Mouse (Mus musculus) forebrain, embryonic 11.5 days (tissue): ENCODE measurements around the gene Elf2. TPM values are rescaled to one million over a fixed set of nuclear protein-coding genes. Genes with fewer than 3 reads are reported as not detected.

Experiments used
- ATAC-seq: fragments of 200-750 bp; cut with Nextera tagmentation; replicated peaks from 2 replicates; pipeline ENCODE4 v1.8.0; 2017; ENCODE audit warnings: moderate TSS enrichment; ENCODE audit not compliant: low FRiP score
- DNase-seq: peaks from one replicate; pipeline ENCODE4 v3.0.0-alpha.2; 2017; ENCODE audit warnings: low spot score
- H3K27ac ChIP-seq: fragments of 300-500 bp; sonication (generic); 2 replicates; pipeline ENCODE4 v1.5.1; 2014; ENCODE audit warnings: low read depth, low read length
- H3K27me3 ChIP-seq: fragments of 300-500 bp; sonication (generic); 2 replicates; pipeline ENCODE4 v1.6.1; 2014; ENCODE audit warnings: mild to moderate bottlenecking, low read length, mixed read lengths; ENCODE audit not compliant: control insufficient read depth, insufficient read depth
- H3K36me3 ChIP-seq: fragments of 300-500 bp; sonication (generic); 2 replicates; pipeline ENCODE4 v1.6.1; 2014; ENCODE audit warnings: mild to moderate bottlenecking, low read length, moderate library complexity, mixed read lengths; ENCODE audit not compliant: control insufficient read depth, insufficient read depth
- H3K4me1 ChIP-seq: fragments of 300-500 bp; sonication (generic); replicated peaks from 2 replicates; pipeline ENCODE4 v1.6.1; 2014; ENCODE audit warnings: low read length, mixed read lengths; ENCODE audit not compliant: control insufficient read depth, insufficient read depth
- H3K4me2 ChIP-seq: fragments of 300-500 bp; sonication (generic); 2 replicates; pipeline ENCODE4 v1.6.1; 2014; ENCODE audit warnings: low read depth, mild to moderate bottlenecking, low read length, moderate library complexity, mixed read lengths; ENCODE audit not compliant: severe bottlenecking
- H3K4me3 ChIP-seq: fragments of 300-500 bp; sonication (generic); 2 replicates; pipeline ENCODE4 v1.5.1; 2014; ENCODE audit warnings: low read depth, low read length
- H3K9ac ChIP-seq: fragments of 300-500 bp; sonication (generic); 2 replicates; pipeline ENCODE4 v1.6.1; 2014; ENCODE audit warnings: low read length
- H3K9me3 ChIP-seq: fragments of 300-500 bp; sonication (generic); 2 replicates; pipeline ENCODE4 v1.6.1; 2016; ENCODE audit warnings: low read length, mixed read lengths; ENCODE audit not compliant: control insufficient read depth
- WGBS: fragments of 180-500 bp; shearing (Covaris S2); extraction: QIAGEN DNeasy Blood & Tissue Kit; methylation state at CpG from one replicate; pipeline ENCODE4 v1.1.7; 2014; 5-methylcytosine and 5-hydroxymethylcytosine counted together
- polyA plus RNA-seq: library from polyadenylated mRNA; unstranded; fragments of >200 nt; fragmentation: Nextera tagmentation; extraction: Ambion mirVana; gene quantifications from 2 replicates; pipeline ENCODE4 v1.2.1, GENCODE M21; 2014

The Elf2 gene
- polyA plus RNA-seq, 1 experiment from 2014 or later = 48.3 TPM

DNA sequence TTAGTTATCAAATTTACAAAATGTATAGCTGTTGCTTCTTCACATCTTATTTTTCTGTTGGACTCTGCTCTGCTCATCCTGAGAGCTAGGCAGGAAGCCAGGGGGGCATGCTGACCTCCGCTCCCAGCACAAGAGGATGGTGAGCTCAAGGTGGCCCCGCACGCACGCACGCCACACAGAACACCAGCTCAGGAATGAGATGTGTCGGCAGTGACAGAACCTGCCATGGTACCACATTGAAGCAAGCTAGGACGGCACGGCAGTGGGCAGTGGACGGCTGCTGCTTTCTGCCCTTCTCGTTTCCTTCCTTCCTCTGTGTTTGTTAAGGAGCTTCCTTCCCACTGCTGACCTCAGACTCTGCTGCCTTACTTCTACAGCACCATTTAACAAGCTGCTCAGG, 23.6 kb downstream of the Elf2 start:
- ATAC-seq (no peak), DNase-seq (no peak)
- 96% methylated on average over 10 of the region's 10 CpGs for WGBS
- H3K27me3 ChIP-seq = no peaks in the 10 kb centered on the region
- H3K4me1 ChIP-seq = no peaks in the 10 kb centered on the region
- no peaks in the 10 kb centered on the region for H3K9me3 ChIP-seq
- H3K36me3 ChIP-seq = no peaks in the 10 kb centered on the region; the same call in 1 of the 2 replicates
- H3K4me2 ChIP-seq = no peak overlapping the region
- no peak overlapping the region for H3K9ac ChIP-seq
- no peak overlapping the region for H3K4me3 ChIP-seq
- H3K27ac ChIP-seq = no peak overlapping the region

DNA sequence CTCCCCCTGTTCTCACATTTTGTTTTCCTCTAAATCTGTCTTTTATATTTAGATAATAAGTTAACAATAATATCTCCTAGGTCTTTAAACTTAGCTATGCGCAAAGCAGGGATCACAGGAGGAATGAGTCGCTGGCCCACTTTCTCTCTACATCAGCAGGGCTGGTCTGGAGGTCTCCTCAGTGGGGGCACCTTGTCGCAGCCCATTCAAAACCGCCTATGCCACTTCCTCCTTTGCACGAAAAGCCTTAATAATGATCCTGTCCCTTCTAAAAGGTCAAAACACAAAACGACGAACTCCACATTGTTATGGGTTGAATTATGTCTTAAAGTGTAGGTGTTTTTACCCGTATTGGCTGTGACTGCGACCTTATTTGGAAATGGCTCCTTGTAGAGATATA, 28.8 kb downstream of the Elf2 start:
- Histone ChIP-seq H3K27me3 (no peaks in the 10 kb centered on the region), H3K36me3 (no peaks in the 10 kb centered on the region; the same call in 1 of the 2 replicates), H3K4me2 (no peak overlapping the region), H3K27ac (no peak overlapping the region), H3K4me3 (no peak overlapping the region), H3K4me1 (no peaks in the 10 kb centered on the region), H3K9ac (no peak overlapping the region), H3K9me3 (no peaks in the 10 kb centered on the region)
- ATAC-seq = no peak
- no peak for DNase-seq
- 51% methylated on average over 9 of the region's 9 CpGs for WGBS

DNA sequence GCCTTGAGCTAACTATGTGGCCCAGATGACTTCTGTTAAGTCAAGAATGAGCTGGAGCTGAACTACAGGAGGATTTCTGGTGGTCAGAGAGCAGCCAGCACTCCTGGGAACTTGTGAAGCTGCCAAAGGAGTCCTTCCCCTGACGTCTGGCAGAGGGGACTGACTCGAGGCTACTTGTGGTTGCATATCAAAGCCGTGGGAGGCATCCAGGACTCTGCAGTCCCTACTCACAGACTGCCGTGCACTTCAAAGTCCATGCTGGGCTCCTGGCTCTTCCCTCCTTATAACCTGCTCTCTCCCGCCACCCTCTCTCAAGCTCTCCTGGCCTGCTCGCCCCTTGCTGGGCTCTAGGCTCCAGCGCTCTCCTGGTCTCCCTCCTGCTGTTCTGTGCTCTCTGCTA, 30.4 kb downstream of the Elf2 start:
- no peaks in the 10 kb centered on the region for H3K4me1 ChIP-seq
- WGBS = 42% methylated on average over 7 of the region's 7 CpGs
- H3K36me3 ChIP-seq = no peaks in the 10 kb centered on the region; the same call in 1 of the 2 replicates
- H3K27me3 ChIP-seq = no peaks in the 10 kb centered on the region
- H3K27ac ChIP-seq = no peak overlapping the region
- H3K4me2 ChIP-seq = no peak overlapping the region
- H3K4me3 ChIP-seq = no peak overlapping the region
- H3K9ac ChIP-seq = no peak overlapping the region
- ATAC-seq (0 out of 2 replicates have a peak, but pooled peaks have one; percentile 33), DNase-seq (no peak)
- no peaks in the 10 kb centered on the region for H3K9me3 ChIP-seq

DNA sequence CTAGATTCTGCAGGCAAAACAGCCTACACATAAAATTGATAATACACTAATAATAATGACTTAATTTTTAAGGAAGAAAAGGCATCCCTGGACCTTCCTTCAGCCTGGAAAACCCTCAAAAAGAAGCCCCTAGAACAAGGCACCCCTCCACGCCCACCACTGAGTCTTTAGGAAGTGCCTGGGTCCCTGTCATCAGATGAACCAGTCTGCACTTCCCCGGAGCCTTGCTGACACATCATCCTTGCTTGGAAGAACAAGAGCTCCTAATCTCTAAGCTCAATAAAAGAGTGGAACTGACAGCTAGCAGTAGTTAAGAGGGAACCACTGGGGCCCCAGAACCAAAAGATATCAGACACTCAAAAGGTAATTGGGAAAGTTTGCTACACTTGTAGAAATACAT, 33.8 kb downstream of the Elf2 start:
- ATAC-seq = no peak
- Histone ChIP-seq H3K4me2 (no peak overlapping the region), H3K36me3 (no peaks in the 10 kb centered on the region; the same call in 1 of the 2 replicates), H3K27me3 (no peaks in the 10 kb centered on the region), H3K4me1 (no peaks in the 10 kb centered on the region), H3K9me3 (no peaks in the 10 kb centered on the region), H3K4me3 (no peak overlapping the region), H3K27ac (no peak overlapping the region), H3K9ac (no peak overlapping the region)
- 83% methylated on average over 2 of the region's 2 CpGs for WGBS
- no peak for DNase-seq

DNA sequence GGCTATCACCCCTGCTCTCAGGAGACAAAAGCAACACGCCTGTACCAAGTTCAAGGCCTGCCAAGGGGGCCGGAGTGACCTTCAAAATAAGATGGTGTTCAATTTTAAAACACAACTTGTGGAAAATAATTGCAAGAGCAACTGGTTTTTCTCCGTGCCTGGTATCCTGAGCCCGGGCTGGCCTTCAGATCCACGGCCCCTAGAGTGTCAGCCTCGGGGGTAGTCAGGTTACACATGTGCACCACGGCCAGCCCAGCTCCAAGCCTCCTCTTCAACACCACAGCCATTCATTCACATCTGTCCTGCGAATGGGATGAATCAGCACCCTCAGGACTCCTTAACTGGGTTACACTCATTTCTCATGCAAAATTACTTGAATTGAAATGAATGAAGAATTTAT, 34.5 kb downstream of the Elf2 start:
- no peaks in the 10 kb centered on the region; the same call in 1 of the 2 replicates for H3K36me3 ChIP-seq
- no peak for DNase-seq
- WGBS = 89% methylated on average over 8 of the region's 8 CpGs

DNA sequence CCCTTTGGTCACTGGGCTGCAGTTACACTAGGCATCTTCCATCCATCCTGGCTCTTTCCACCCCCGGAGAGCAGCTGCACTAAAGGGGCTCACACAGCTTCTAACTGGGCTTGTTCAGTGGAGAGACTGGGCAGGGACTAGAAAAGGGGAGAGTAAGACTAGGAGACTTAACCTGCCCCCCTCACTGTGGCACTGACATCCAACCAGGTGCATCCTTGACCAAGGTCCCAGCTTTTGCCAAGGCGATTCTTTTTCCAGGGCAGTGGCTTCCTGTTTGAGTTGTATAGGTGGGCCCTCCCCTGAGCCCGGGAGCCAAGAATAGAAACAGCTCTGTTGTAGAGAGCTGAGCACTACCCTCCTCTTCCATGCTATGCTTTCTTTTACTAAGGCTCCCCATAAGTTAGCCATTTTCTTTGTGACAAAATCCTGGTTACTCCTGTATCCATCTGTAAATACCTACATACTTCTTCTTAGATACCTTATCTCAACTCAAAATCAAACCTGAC, 37.4 kb downstream of the Elf2 start:
- Histone ChIP-seq H3K4me3 (no peak overlapping the region), H3K36me3 (no peaks in the 10 kb centered on the region; the same call in 1 of the 2 replicates), H3K9ac (no peak overlapping the region), H3K27me3 (no peaks in the 10 kb centered on the region), H3K9me3 (no peaks in the 10 kb centered on the region), H3K4me2 (no peak overlapping the region), H3K27ac (no peak overlapping the region), H3K4me1 (no peaks in the 10 kb centered on the region)
- ATAC-seq (no peak), DNase-seq (no peak)
- WGBS = 88% methylated on average over 3 of the region's 3 CpGs

More for the DNA sequence above, 34.5 kb downstream of the Elf2 start:
- no peaks in the 10 kb centered on the region for H3K4me1 ChIP-seq
- no peak overlapping the region for H3K27ac ChIP-seq
- no peaks in the 10 kb centered on the region for H3K27me3 ChIP-seq
- H3K9me3 ChIP-seq = no peaks in the 10 kb centered on the region
- ATAC-seq = no peak
- H3K9ac ChIP-seq = no peak overlapping the region
- no peak overlapping the region for H3K4me2 ChIP-seq
- H3K4me3 ChIP-seq = no peak overlapping the region

DNA sequence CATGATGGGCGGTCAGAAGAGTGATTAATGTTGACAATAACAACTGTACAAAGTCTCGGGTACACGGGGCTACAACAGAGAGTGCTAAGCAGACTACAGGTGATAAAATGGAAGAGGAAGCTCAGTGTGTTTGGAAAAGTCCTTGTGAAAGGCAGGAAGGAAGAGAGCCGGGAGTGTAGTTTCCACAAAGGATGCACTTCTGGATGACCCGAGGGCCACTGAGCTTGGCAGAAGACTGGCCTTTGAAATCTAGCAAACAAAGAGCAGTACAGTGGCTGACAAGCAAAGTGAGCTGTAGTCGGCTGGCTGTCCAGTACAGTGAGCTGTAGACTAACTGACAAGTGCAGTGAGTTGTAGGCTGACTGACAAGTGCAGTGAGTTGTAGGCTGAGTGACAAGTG, 38.9 kb downstream of the Elf2 start:
- 92% methylated on average over 6 of the region's 6 CpGs for whole genome bisulfite sequencing
- Histone ChIP-seq H3K4me1 (no peaks in the 10 kb centered on the region), H3K4me3 (no peak overlapping the region), H3K36me3 (no peaks in the 10 kb centered on the region; the same call in 1 of the 2 replicates), H3K9ac (no peak overlapping the region), H3K4me2 (no peak overlapping the region), H3K9me3 (no peaks in the 10 kb centered on the region), H3K27me3 (no peaks in the 10 kb centered on the region), H3K27ac (no peak overlapping the region)
- ATAC-seq (no peak), DNase-seq (no peak)

DNA sequence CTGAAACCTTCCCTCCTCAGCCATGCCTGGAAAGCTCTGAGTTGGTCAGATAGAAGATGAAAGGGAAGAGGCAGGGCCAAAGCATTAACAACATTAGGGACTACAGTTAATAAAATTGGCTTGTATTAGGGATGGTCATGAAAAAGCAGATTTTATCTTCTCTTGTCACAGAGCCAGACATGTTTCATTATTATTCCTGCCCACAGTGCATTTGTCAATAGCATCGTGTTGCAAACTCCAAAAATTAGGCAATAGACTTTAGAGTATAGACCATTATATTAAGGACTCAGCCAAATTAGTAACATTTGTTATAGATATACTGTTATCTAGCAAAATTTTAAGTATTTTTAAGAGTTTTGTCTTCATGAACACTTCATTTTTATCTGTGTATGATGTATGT, 43.7 kb downstream of the Elf2 start:
- Histone ChIP-seq H3K9ac (no peak overlapping the region), H3K27ac (no peak overlapping the region), H3K36me3 (no peaks in the 10 kb centered on the region), H3K4me1 (no peaks in the 10 kb centered on the region), H3K4me2 (no peak overlapping the region), H3K4me3 (no peak overlapping the region), H3K9me3 (no peaks in the 10 kb centered on the region), H3K27me3 (no peaks in the 10 kb centered on the region)
- WGBS = 83% methylated on average over 1 of the region's 1 CpGs
- ATAC-seq = no peak
- DNase-seq = no peak

DNA sequence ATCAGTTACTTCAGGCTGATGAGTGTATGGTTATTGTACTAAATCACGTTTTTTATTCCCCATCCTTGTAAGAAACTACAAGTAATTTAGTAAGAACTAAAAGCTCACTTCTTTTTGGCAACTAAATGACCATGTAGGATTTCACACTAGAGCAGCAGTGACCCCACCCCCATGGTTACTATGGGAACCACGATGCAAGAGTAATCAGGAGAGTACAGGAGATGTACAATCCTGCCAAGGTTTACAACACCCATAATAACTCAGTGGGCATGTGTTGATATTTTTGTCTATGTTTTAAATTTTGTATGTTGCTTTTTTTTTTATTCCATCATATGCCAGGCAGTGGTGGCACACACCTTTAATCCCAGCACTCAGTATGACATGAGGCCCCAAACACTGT, 45.2 kb downstream of the Elf2 start:
- Histone ChIP-seq H3K4me1 (no peaks in the 10 kb centered on the region), H3K4me2 (no peak overlapping the region), H3K9ac (no peak overlapping the region), H3K36me3 (no peaks in the 10 kb centered on the region), H3K4me3 (no peak overlapping the region), H3K9me3 (no peaks in the 10 kb centered on the region), H3K27me3 (no peaks in the 10 kb centered on the region), H3K27ac (no peak overlapping the region)
- 71% methylated on average over 2 of the region's 2 CpGs for WGBS
- DNase-seq (no peak), ATAC-seq (no peak)
